Mouse (Mus musculus): Measurements from ENCODE around the gene Ugt1a5. TPM values are rescaled to one million over a fixed set of nuclear protein-coding genes. Genes with fewer than 3 reads are reported as not detected.
A peak's percentile ranks its signal among the peaks of the same experiment; 100 is the strongest.

Gene Ugt1a5
- total and polyA plus RNA-seq, 2 experiments from 2014 or later, result 0.26 TPM; not detected in 1

GRCm38 (mm10) chr1:88248658-88249057, 82.8 kb downstream of the Ugt1a5 start:
- DNase-seq (ENCODE audit: low spot score) (no peak), ATAC-seq (no peak)
- Histone ChIP-seq H3K4me2 (ENCODE audit: low read depth, low read length) (no peak overlapping the region), H3K36me3 (ENCODE audit: insufficient read depth, low read length) (no peaks in the 10 kb centered on the region), H3K4me1 (ENCODE audit: insufficient read depth, low read length) (no peaks in the 10 kb centered on the region), H3K4me3 (ENCODE audit: low read length) (no peak overlapping the region), H3K9me3 (ENCODE audit: low read length) (peaks cover 86% of the 10 kb centered on the region), H3K9ac (replicated peaks; ENCODE audit: low read length) (no peak overlapping the region), H3K27ac (no peak overlapping the region), H3K27me3 (ENCODE audit: insufficient read depth, low read length) (no peaks in the 10 kb centered on the region)
- WGBS, result 69% methylated on average over 4 of the region's 4 CpGs
- no peak for TF ChIP-seq CTCF (IDR thresholded peaks at IDR 0.05; ENCODE audit: low read depth)

- no peak for TF ChIP-seq CTCF (IDR thresholded peaks at IDR 0.05; ENCODE audit: low read depth)
- no peak overlapping the region for H3K4me3 ChIP-seq (ENCODE audit: low read length)
- peaks cover 81% of the 10 kb centered on the region for H3K9me3 ChIP-seq (ENCODE audit: low read length)
- 76% methylated on average over 7 of the region's 7 CpGs for WGBS
- H3K9ac ChIP-seq (replicated peaks; ENCODE audit: low read length), result no peak overlapping the region
- no peak overlapping the region for H3K27ac ChIP-seq
- H3K4me2 ChIP-seq (ENCODE audit: low read depth, low read length), result no peak overlapping the region
- 0 out of 2 replicates have a peak, but pooled peaks have one; percentile 4 for ATAC-seq
- no peaks in the 10 kb centered on the region for H3K27me3 ChIP-seq (ENCODE audit: insufficient read depth, low read length)
- DNase-seq (ENCODE audit: low spot score), result no peak
- H3K4me1 ChIP-seq (ENCODE audit: insufficient read depth, low read length), result no peaks in the 10 kb centered on the region
- no peaks in the 10 kb centered on the region for H3K36me3 ChIP-seq (ENCODE audit: insufficient read depth, low read length)
Observed at GRCm38 (mm10) chr1:88249596-88249995, 83.8 kb downstream of the Ugt1a5 start.

GRCm38 (mm10) chr1:88250023-88250422, 84.2 kb downstream of the Ugt1a5 start:
- H3K27ac ChIP-seq, result no peak overlapping the region
- no peak overlapping the region for H3K9ac ChIP-seq (replicated peaks; ENCODE audit: low read length)
- H3K4me3 ChIP-seq (ENCODE audit: low read length), result no peak overlapping the region
- no peaks in the 10 kb centered on the region for H3K27me3 ChIP-seq (ENCODE audit: insufficient read depth, low read length)
- no peaks in the 10 kb centered on the region for H3K4me1 ChIP-seq (ENCODE audit: insufficient read depth, low read length)
- WGBS, result 80% methylated on average over 5 of the region's 5 CpGs
- H3K4me2 ChIP-seq (ENCODE audit: low read depth, low read length), result no peak overlapping the region
- DNase-seq (ENCODE audit: low spot score), result no peak
- peaks cover 79% of the 10 kb centered on the region for H3K9me3 ChIP-seq (ENCODE audit: low read length)
- ATAC-seq, result no peak
- H3K36me3 ChIP-seq (ENCODE audit: insufficient read depth, low read length), result no peaks in the 10 kb centered on the region
- no peak for TF ChIP-seq CTCF (IDR thresholded peaks at IDR 0.05; ENCODE audit: low read depth)

GRCm38 (mm10) chr1:88253106-88253505, 87.3 kb downstream of the Ugt1a5 start:
- H3K9ac ChIP-seq (replicated peaks; ENCODE audit: low read length), result no peak overlapping the region
- ATAC-seq, result no peak

GRCm38 (mm10) chr1:88253540-88253939, 87.7 kb downstream of the Ugt1a5 start:
- ATAC-seq, result no peak
- 74% methylated on average over 6 of the region's 6 CpGs for WGBS
- H3K36me3 ChIP-seq (ENCODE audit: insufficient read depth, low read length), result no peaks in the 10 kb centered on the region
- H3K27me3 ChIP-seq (ENCODE audit: insufficient read depth, low read length), result no peaks in the 10 kb centered on the region
- no peaks in the 10 kb centered on the region for H3K4me1 ChIP-seq (ENCODE audit: insufficient read depth, low read length)
- no peak for DNase-seq (ENCODE audit: low spot score)
- H3K9me3 ChIP-seq (ENCODE audit: low read length), result peaks cover 68% of the 10 kb centered on the region
- H3K27ac ChIP-seq, result no peak overlapping the region
- H3K4me3 ChIP-seq (ENCODE audit: low read length), result no peak overlapping the region
- no peak overlapping the region for H3K4me2 ChIP-seq (ENCODE audit: low read depth, low read length)
- H3K9ac ChIP-seq (replicated peaks; ENCODE audit: low read length), result no peak overlapping the region
- no peak for TF ChIP-seq CTCF (IDR thresholded peaks at IDR 0.05; ENCODE audit: low read depth)

More at GRCm38 (mm10) chr1:88253106-88253505, 87.3 kb downstream of the Ugt1a5 start:
- WGBS, result 75% methylated on average over 8 of the region's 8 CpGs
- no peaks in the 10 kb centered on the region for H3K36me3 ChIP-seq (ENCODE audit: insufficient read depth, low read length)
- DNase-seq (ENCODE audit: low spot score), result no peak
- no peak overlapping the region for H3K4me2 ChIP-seq (ENCODE audit: low read depth, low read length)
- H3K9me3 ChIP-seq (ENCODE audit: low read length), result peaks cover 72% of the 10 kb centered on the region
- TF ChIP-seq CTCF (IDR thresholded peaks at IDR 0.05; ENCODE audit: low read depth), result no peak
- no peaks in the 10 kb centered on the region for H3K4me1 ChIP-seq (ENCODE audit: insufficient read depth, low read length)
- no peak overlapping the region for H3K4me3 ChIP-seq (ENCODE audit: low read length)
- H3K27ac ChIP-seq, result no peak overlapping the region
- H3K27me3 ChIP-seq (ENCODE audit: insufficient read depth, low read length), result no peaks in the 10 kb centered on the region

GRCm38 (mm10) chr1:88254793-88255465, 89.1 kb downstream of the Ugt1a5 start:
- Histone ChIP-seq H3K27me3 (ENCODE audit: insufficient read depth, low read length) (no peaks in the 10 kb centered on the region), H3K36me3 (ENCODE audit: insufficient read depth, low read length) (no peaks in the 10 kb centered on the region), H3K4me1 (ENCODE audit: insufficient read depth, low read length) (no peaks in the 10 kb centered on the region), H3K9me3 (ENCODE audit: low read length) (peaks cover 54% of the 10 kb centered on the region), H3K9ac (replicated peaks; ENCODE audit: low read length) (no peak overlapping the region), H3K27ac (no peak overlapping the region), H3K4me3 (ENCODE audit: low read length) (no peak overlapping the region), H3K4me2 (ENCODE audit: low read depth, low read length) (no peak overlapping the region)
- ATAC-seq, result peak; percentile 15; the same call in 1 of the 2 replicates
- TF ChIP-seq CTCF (IDR thresholded peaks at IDR 0.05; ENCODE audit: low read depth), result no peak
- peak; percentile 71 for DNase-seq (ENCODE audit: low spot score)
- WGBS, result 85% methylated on average over 12 of the region's 12 CpGs

GRCm38 (mm10) chr1:88255466-88255857, 89.7 kb downstream of the Ugt1a5 start:
- ATAC-seq (no peak), DNase-seq (ENCODE audit: low spot score) (no peak)
- H3K36me3 ChIP-seq (ENCODE audit: insufficient read depth, low read length), result 0 out of 2 replicates have a peak, but pooled peaks cover under 1% of the 10 kb centered on the region
- 56% methylated on average over 2 of the region's 2 CpGs for WGBS
- no peak overlapping the region for H3K27ac ChIP-seq
- peaks cover 48% of the 10 kb centered on the region for H3K9me3 ChIP-seq (ENCODE audit: low read length)
- H3K27me3 ChIP-seq (ENCODE audit: insufficient read depth, low read length), result no peaks in the 10 kb centered on the region
- TF ChIP-seq CTCF (IDR thresholded peaks at IDR 0.05; ENCODE audit: low read depth), result no peak
- no peaks in the 10 kb centered on the region for H3K4me1 ChIP-seq (ENCODE audit: insufficient read depth, low read length)
- no peak overlapping the region for H3K4me3 ChIP-seq (ENCODE audit: low read length)
- no peak overlapping the region for H3K4me2 ChIP-seq (ENCODE audit: low read depth, low read length)
- no peak overlapping the region for H3K9ac ChIP-seq (replicated peaks; ENCODE audit: low read length)
